Mouse (Mus musculus) bone marrow macrophage, adult 2 months (primary cell): Measurements from ENCODE around the gene Uba7.

Experiments used
- CTCF ChIP-seq: IDR thresholded peaks from 2 replicates; pipeline ENCODE4 v1.5.1; 2012; ENCODE audit warnings: low read depth, mild to moderate bottlenecking, low read length, moderate library complexity
- POLR2A ChIP-seq: IDR thresholded peaks from 2 replicates; pipeline ENCODE4 v1.6.1; 2012; ENCODE audit warnings: mild to moderate bottlenecking, low read depth, low read length, borderline replicate concordance

DNA sequence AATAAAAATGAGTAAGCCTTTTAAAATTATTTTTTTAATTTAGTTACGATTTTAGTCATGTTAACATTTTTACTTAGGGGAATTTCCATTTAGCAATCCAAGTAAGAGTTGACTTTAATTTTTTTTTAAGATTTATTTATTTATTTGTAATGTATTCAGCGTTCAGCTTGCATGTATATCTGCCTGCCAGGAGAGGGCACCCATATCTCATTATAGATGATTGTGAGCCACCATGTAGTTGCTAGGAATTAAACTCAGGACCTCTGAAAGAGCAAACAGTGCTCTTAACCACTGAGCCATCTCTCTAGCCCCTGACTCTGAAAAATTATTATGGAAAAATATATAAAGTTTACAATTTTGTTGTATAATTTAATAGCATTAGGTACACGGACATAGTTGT lies 51.3 kb downstream of the Uba7 start:
- TF ChIP-seq CTCF = no peak
- TF ChIP-seq POLR2A = no peak
